Mouse (Mus musculus) bone marrow macrophage, adult 2 months (primary cell): Measurements from ENCODE around the gene Sbno1. TPM values are rescaled to one million over a fixed set of nuclear protein-coding genes. Genes with fewer than 3 reads are reported as not detected.

Experiments
- H3K27ac ChIP-seq: 2 replicates; pipeline ENCODE4 v1.5.1; 2012; ENCODE audit warnings: low read depth, low read length; ENCODE audit not compliant: insufficient read depth
- H3K4me1 ChIP-seq: 2 replicates; pipeline ENCODE4 v1.6.1; 2012; ENCODE audit warnings: low read length; ENCODE audit not compliant: control insufficient read depth, insufficient read depth
- H3K4me3 ChIP-seq: 2 replicates; pipeline ENCODE4 v1.5.1; 2012; ENCODE audit warnings: mild to moderate bottlenecking, low read length, moderate library complexity; ENCODE audit not compliant: insufficient read depth
- CTCF ChIP-seq: IDR thresholded peaks from 2 replicates; pipeline ENCODE4 v1.5.1; 2012; ENCODE audit warnings: low read depth, mild to moderate bottlenecking, low read length, moderate library complexity
- POLR2A ChIP-seq: IDR thresholded peaks from 2 replicates; pipeline ENCODE4 v1.6.1; 2012; ENCODE audit warnings: mild to moderate bottlenecking, low read depth, low read length, borderline replicate concordance
- polyA plus RNA-seq: library from polyadenylated mRNA; stranded (reverse); fragments of >200 nt; gene quantifications from 2 replicates; pipeline ENCODE4 v1.2.4, GENCODE M21; 2012; ENCODE audit not compliant: missing spikeins, insufficient read depth, insufficient read length

The Sbno1 gene
- polyA plus RNA-seq, 1 experiment, result 57.5 TPM

DNA sequence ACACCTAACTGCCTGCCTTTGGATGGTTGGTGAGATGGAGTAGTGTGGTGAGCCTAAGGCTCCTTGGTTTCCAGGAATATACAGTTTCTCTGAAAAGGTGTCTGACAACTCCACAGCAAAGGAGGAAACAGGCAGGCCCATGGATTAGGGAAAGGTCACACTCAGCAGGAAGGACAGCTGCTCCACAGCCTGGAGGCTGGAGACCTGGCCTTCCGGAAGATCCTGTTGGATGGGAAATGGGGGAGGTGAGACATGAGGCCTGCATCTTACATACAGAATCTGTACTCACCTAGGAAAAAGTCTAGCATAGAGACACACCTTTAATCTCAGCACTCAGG, 28.2 kb upstream of the Sbno1 start:
- Histone ChIP-seq H3K27ac (no peak overlapping the region), H3K4me3 (no peak overlapping the region), H3K4me1 (peaks cover 16% of the 10 kb centered on the region)
- TF ChIP-seq POLR2A (no peak), CTCF (no peak)

GRCm38 (mm10) chr5:124453339-124454081, 27.7 kb upstream of the Sbno1 start:
- TF ChIP-seq POLR2A, result no peak
- TF ChIP-seq CTCF, result no peak
- no peak overlapping the region for H3K4me3 ChIP-seq
- H3K27ac ChIP-seq, result no peak overlapping the region
- peaks cover 18% of the 10 kb centered on the region for H3K4me1 ChIP-seq

- Histone ChIP-seq H3K27ac (no peak overlapping the region), H3K4me3 (no peak overlapping the region), H3K4me1 (peaks cover 25% of the 10 kb centered on the region)
- no peak for TF ChIP-seq CTCF
- no peak for TF ChIP-seq POLR2A
Observed at GRCm38 (mm10) chr5:124452494-124453228, 26.9 kb upstream of the Sbno1 start.

- Histone ChIP-seq H3K4me1 (peaks cover 35% of the 10 kb centered on the region), H3K4me3 (no peak overlapping the region), H3K27ac (no peak overlapping the region)
- TF ChIP-seq CTCF, result no peak
- no peak for TF ChIP-seq POLR2A
Observed at GRCm38 (mm10) chr5:124450641-124451340, 25.0 kb upstream of the Sbno1 start.

- Histone ChIP-seq H3K27ac (no peak overlapping the region), H3K4me1 (peaks cover 34% of the 10 kb centered on the region), H3K4me3 (no peak overlapping the region)
- no peak for TF ChIP-seq CTCF
- TF ChIP-seq POLR2A, result no peak
Observed at GRCm38 (mm10) chr5:124450051-124450450, 24.2 kb upstream of the Sbno1 start.

GRCm38 (mm10) chr5:124449494-124449893, 23.7 kb upstream of the Sbno1 start:
- Histone ChIP-seq H3K4me1 (peaks cover 31% of the 10 kb centered on the region), H3K4me3 (no peak overlapping the region), H3K27ac (no peak overlapping the region)
- TF ChIP-seq CTCF, result no peak

DNA sequence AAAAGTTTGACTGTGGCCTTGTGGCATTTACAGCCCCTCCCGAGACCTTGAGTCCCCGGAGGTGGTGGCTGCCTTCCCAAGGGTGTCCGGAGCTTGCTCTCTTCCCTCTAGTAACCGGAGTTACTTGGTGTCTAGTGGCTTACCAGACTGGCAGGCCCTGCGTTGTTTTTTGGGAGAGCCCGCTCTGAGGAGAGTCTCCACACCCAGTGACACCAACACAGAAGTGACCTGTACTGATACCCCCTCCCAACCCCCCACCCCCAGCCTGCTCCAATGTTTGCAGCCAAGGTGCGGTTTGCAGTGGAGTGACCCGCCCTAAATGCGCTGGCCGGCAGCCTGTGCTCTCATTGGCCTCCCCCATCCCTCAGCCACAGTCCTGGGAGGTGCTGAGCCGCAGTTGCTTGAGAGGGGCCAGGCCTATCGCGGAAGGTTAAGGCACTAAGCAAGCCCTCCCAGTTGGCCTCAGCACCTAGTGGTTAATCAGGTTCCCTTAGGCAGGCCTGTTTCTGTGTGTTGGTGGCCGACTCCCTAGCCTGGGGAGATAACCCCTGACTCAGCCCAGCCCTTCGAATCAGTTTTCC, 20.6 kb upstream of the Sbno1 start:
- TF ChIP-seq POLR2A (no peak), CTCF (no peak)
- H3K27ac ChIP-seq, result peak overlapping the region; percentile 81
- peak overlapping the region; percentile 82 for H3K4me3 ChIP-seq
- peaks cover 34% of the 10 kb centered on the region for H3K4me1 ChIP-seq

DNA sequence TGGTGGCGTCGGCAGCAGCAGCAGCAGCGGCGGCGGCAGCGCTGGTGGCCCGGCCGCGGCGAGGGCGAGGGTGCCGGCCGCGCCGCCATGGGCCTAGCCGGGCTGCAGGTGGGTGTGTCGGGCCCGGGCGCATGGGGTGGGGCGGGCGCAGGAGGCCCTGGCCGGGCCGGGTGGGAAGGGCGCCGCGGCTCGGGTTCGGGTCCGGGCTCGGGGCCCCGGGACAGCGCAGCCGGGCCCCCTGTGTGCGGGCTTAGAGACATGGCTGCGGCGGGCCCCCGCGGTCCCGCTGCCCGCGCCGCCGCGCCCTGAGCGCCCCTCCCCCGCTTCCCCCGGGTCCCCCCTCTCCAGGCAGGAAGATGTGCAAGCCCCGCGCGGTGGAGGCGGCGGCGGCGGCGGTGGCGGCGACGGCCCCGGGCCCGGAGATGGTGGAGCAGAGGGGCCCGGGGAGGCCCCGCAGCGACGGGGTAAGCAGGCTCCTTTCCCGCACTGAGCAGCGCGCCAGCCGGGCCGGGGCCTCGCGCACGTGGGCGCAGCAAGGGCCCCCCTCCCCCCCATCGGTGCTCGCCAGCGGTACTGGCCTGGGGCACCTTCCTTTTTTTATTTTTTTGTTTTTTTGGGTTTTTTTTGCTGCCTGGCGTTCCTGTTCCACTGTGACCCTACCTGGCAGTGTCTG, 20.0 kb upstream of the Sbno1 start:
- Histone ChIP-seq H3K27ac (peak overlapping the region; percentile 81), H3K4me1 (peaks cover 34% of the 10 kb centered on the region)
- TF ChIP-seq CTCF (no peak), POLR2A (no peak)

More for the DNA sequence above, 20.0 kb upstream of the Sbno1 start:
- H3K4me3 ChIP-seq, result peak overlapping the region; percentile 82
